ENCODE assay signal across 13 mouse cellular contexts in genomic region chr9:62451585-62452372, GRCm38 (mm10).
A peak's percentile ranks its signal among the peaks of the same experiment; 100 is the strongest.
DNase-seq lines count a peak whose midpoint lies in the region; ATAC-seq lines count a peak whose summit lies in the region.
"Had no signal": no experiment of that assay in that cellular context is flagged by ENCODE, and none has a peak within 500 bp of the region (broad histone marks: within the 10 kb centered on the region; RNA-seq: fewer than 3 reads in every experiment).

No protein-coding gene starts in this region.

- peaks cover 56% of the 10 kb centered on the region for H3K4me1 ChIP-seq in heart, embryonic 12.5 days (replicated peaks)
- peaks cover 38% of the 10 kb centered on the region for H3K4me1 ChIP-seq in kidney, embryonic 16.5 days (ENCODE audit: insufficient read depth, low read length)
- H3K4me1 ChIP-seq in liver, embryonic 11.5 days (replicated peaks; ENCODE audit: control insufficient read depth, insufficient read depth, low read length), result peaks cover 38% of the 10 kb centered on the region

- DNase-seq in heart, adult 9 months (ENCODE audit: low spot score in 2 of 2), result no peak
- no peak for DNase-seq in kidney, adult 9 months
- DNase-seq in brain, adult 2 months (ENCODE audit: low read depth, low spot score), result peak; percentile 90
- no peak for DNase-seq in liver, embryonic 11.5 days (ENCODE audit: low spot score)
- no peak for DNase-seq in testis, postnatal 10 days (ENCODE audit: low spot score)
- DNase-seq: left cerebral cortex, postnatal 4 days; thymus, postnatal 25 days had no signal

- H3K4me2 ChIP-seq in heart, embryonic 12.5 days, result peak overlapping the region; percentile 6
- H3K4me2 ChIP-seq in kidney, embryonic 16.5 days (replicated peaks; ENCODE audit: low read depth, low read length), result no peak overlapping the region
- H3K4me2 ChIP-seq in liver, embryonic 11.5 days, result peak overlapping the region; percentile 21; the same call in 1 of the 2 replicates
- H3K4me2 ChIP-seq: midbrain, embryonic 13.5 days; neural tube, embryonic 13.5 days had no signal

- H3K27me3 ChIP-seq in heart, embryonic 12.5 days (replicated peaks), result no peaks in the 10 kb centered on the region
- no peaks in the 10 kb centered on the region for H3K27me3 ChIP-seq in kidney, embryonic 16.5 days (ENCODE audit: insufficient read depth, low read length)
- H3K27me3 ChIP-seq in liver, embryonic 11.5 days (replicated peaks; ENCODE audit: control insufficient read depth, insufficient read depth, low read length), result no peaks in the 10 kb centered on the region
- H3K27me3 ChIP-seq: midbrain, embryonic 13.5 days; neural tube, embryonic 13.5 days had no signal

- H3K4me3 ChIP-seq in heart, embryonic 12.5 days, result no peak overlapping the region
- no peak overlapping the region for H3K4me3 ChIP-seq in kidney, embryonic 16.5 days (ENCODE audit: low read length)
- no peak overlapping the region for H3K4me3 ChIP-seq in liver, embryonic 11.5 days (ENCODE audit: low read depth, low read length)
- H3K4me3 ChIP-seq: midbrain, embryonic 13.5 days; neural tube, embryonic 13.5 days had no signal

- no peak overlapping the region for H3K9ac ChIP-seq in heart, embryonic 12.5 days
- H3K9ac ChIP-seq in kidney, embryonic 16.5 days (replicated peaks; ENCODE audit: low read length), result no peak overlapping the region
- H3K9ac ChIP-seq in liver, embryonic 11.5 days (ENCODE audit: low read depth, low read length), result no peak overlapping the region
- H3K9ac ChIP-seq: midbrain, embryonic 13.5 days; neural tube, embryonic 13.5 days had no signal

- 43% methylated on average over 8 of the region's 8 CpGs for WGBS in heart, embryonic 12.5 days
- WGBS in kidney, embryonic 16.5 days, result 74% methylated on average over 8 of the region's 8 CpGs
- WGBS in liver, embryonic 11.5 days, result 49% methylated on average over 8 of the region's 8 CpGs

- no peaks in the 10 kb centered on the region for H3K36me3 ChIP-seq in heart, embryonic 12.5 days
- H3K36me3 ChIP-seq in kidney, embryonic 16.5 days (ENCODE audit: insufficient read depth, low read length), result peaks cover 9% of the 10 kb centered on the region; the same call in 1 of the 2 replicates
- H3K36me3 ChIP-seq in liver, embryonic 11.5 days (ENCODE audit: control insufficient read depth, insufficient read depth, low read length), result no peaks in the 10 kb centered on the region

- ATAC-seq in heart, embryonic 12.5 days (ENCODE audit: insufficient number of reproducible peaks, low FRiP score), result no peak
- ATAC-seq in kidney, embryonic 16.5 days (ENCODE audit: low FRiP score, low TSS enrichment), result 0 out of 2 replicates have a peak, but pooled peaks have one; percentile 23
- no peak; the same call in 1 of the 2 replicates for ATAC-seq in liver, embryonic 11.5 days (replicated peaks; ENCODE audit: low FRiP score)
- ATAC-seq: lung, postnatal 0 days; midbrain, embryonic 13.5 days; Patski had no signal

- no peaks in the 10 kb centered on the region for H3K9me3 ChIP-seq in heart, embryonic 12.5 days (replicated peaks)
- H3K9me3 ChIP-seq in kidney, embryonic 16.5 days (ENCODE audit: low read length), result no peaks in the 10 kb centered on the region
- no peaks in the 10 kb centered on the region for H3K9me3 ChIP-seq in liver, embryonic 11.5 days (ENCODE audit: control insufficient read depth, low read length)
- H3K9me3 ChIP-seq: midbrain, embryonic 13.5 days had no signal

- H3K27ac ChIP-seq in heart, embryonic 12.5 days (ENCODE audit: poor library complexity, severe bottlenecking), result peak overlapping the region; percentile 89
- no peak overlapping the region for H3K27ac ChIP-seq in kidney, embryonic 16.5 days (ENCODE audit: low read length)
- H3K27ac ChIP-seq in liver, embryonic 11.5 days (ENCODE audit: low read depth, low read length), result no peak overlapping the region
- H3K27ac ChIP-seq: midbrain, embryonic 13.5 days; neural tube, embryonic 13.5 days had no signal
